Mouse (Mus musculus) spleen, postnatal 36 days (tissue): ENCODE results near the gene 1700028K03Rik.

Source experiments
- DNase-seq, 2 experiments: peaks; one replicate each; pipeline ENCODE4 v3.0.0; 2022; ENCODE audit warnings: low spot score in 2 of 2, mixed read lengths in 1 of 2

Gene 1700028K03Rik

DNA sequence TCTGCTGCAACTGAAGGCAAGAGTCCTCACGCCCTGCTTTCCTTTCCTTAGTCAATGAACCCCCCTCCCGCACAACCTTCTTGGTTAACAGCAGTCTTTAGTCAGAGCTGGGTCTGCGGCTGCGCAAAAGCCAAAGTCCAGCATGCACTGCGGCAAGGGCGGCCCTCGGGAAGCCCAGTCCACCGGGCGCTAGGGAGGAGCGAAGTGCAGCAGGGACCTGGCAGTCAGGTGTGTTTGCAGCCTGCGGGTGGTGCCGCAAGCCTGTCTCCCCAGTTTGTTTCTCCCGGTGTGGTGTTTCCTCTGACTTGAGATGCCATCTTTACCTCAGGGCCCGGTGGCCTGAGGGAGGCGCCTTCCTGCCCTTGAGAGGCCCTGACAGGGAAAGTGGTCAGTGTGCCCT lies at the start of gene 1700028K03Rik:
Gene 1700028K03Rik (plus strand): TSS at position 129 of the 400 bp plus-strand sequence.
- DNase-seq: no peak

GRCm38 (mm10) chr5:107488996-107489395 lies 45.5 kb upstream of the 1700028K03Rik start:
- DNase-seq: no peak

GRCm38 (mm10) chr5:107491036-107491435 lies 43.5 kb upstream of the 1700028K03Rik start:
- no peak for DNase-seq

DNA sequence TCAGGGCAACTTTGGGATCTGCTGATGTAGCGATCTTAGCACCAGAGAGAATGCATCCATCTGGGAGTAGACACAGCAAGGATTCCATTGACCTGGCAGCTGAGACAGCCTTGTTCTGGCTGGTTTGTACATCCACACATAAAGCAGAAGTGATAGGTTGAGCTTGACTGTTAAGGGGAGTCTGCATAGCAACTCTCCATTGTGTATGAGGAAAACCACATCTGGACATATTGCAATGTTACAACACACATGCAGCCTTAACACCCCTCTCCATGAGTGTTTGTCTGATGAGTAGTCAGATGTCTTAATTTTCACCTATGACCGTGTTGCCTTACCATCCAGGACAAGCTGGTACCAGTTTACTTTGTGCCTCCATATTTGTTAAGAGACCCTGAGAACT lies 42.0 kb upstream of the 1700028K03Rik start:
- DNase-seq: no peak

DNA sequence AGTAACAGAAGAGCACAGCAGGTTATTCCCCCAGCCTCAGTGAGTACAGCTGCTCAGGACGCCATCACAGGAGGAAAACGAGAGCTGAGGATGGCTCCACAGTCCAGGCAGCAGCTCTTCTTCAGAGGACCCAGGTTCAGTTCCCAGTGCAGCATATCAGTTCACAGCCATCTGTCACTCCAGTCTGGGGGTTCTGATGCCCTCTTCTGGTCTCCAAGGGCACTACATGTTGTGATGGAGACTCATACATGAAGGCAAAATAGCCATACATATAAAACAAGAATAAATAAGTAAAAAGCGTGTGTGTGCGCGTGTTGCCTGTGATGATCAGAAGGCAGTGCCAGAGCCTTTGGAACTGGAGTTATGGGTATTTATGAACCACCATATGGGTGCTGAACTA lies 39.8 kb upstream of the 1700028K03Rik start:
- DNase-seq: no peak

DNA sequence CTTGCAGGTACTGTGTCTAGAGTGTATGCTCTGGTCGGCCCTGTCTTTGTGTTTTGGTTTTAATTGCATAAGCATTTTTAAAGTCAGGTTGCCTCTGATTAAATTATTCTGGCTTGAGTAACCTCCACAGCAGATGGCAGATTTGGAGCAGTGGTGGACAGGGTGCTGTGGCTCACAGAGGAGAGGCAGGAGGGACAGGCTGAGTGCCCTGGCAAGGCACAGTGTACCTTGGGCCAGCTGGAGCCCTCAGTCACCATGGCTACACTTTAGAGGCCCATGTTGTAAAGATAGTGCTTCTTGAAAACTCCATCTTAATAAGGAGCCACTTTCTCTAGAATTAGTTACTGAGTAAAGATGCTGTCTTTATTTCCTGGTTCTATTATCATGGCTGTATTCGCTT lies 38.5 kb upstream of the 1700028K03Rik start:
- no peak for DNase-seq

- DNase-seq: no peak
Observed at GRCm38 (mm10) chr5:107497519-107498501, 36.7 kb upstream of the 1700028K03Rik start.

- DNase-seq: no peak
Observed at GRCm38 (mm10) chr5:107498806-107499310, 35.7 kb upstream of the 1700028K03Rik start.

- no peak for DNase-seq
Observed at GRCm38 (mm10) chr5:107499891-107500535, 34.5 kb upstream of the 1700028K03Rik start.

DNA sequence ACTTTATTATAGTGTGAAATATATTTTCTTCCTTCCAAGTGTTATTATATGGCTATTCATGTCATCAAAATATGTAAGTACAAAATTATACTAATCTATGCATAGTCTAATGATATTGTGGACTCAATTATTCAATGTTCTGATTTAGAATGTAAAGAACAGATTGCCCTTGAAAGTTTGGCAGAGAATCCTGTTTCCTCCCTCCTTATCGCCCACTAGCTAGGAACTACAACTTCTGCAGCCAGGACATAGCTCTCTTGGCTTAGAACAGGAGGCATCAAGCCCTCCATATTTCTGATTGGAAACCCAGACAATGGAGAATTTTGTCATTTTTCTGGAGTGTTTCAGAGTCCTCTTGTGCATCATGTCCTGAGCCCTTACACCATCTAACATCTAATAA lies 33.8 kb upstream of the 1700028K03Rik start:
- DNase-seq: no peak

GRCm38 (mm10) chr5:107507321-107507720 lies 27.2 kb upstream of the 1700028K03Rik start, which contains the start of gene Gm42669:
Gene Gm42669 (plus strand): TSS chr5:107507621.
- no peak for DNase-seq

GRCm38 (mm10) chr5:107510503-107510902 lies 24.0 kb upstream of the 1700028K03Rik start:
- DNase-seq: no peak

DNA sequence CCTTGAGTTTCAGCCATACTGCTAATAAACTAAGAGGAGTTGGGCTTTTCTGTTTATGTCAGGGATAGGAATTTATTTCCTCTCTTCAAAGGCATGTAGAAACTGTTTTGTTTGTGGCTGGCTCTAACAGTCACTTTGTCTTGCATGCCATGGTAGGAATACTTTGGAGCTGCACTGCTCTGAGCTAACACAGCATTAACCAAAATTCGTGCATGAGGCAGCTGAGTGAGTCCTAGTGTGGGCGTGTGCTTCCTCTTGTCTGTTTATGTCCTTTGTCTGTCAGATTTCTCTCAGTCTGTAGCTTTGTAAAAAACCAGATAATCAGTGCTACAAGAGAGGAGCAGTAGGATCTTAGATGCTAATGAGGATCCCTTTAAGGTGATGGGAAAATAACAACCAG lies 23.2 kb upstream of the 1700028K03Rik start:
- no peak for DNase-seq

DNA sequence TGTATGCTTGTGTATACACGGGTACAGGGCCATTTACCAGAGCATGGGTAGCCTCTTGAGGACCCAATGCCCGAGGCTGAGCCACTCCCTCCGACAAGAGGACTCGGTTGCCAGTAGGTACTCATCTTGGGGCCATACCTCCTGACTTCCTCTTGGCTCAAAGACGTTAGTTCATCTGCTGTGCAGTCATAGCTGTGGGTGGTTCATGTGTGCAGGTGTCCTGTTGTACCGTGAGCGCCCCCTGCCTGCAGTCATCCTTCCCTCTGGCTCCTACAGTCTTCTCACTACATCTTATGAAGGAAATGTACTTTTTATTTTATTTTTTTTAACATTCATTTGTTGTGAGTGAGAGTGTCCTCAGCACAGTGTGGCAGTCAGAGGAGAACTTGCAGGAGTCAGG lies 20.9 kb upstream of the 1700028K03Rik start:
- peak; percentile 67 to 69 for DNase-seq

GRCm38 (mm10) chr5:107515453-107515852 lies 19.1 kb upstream of the 1700028K03Rik start:
- no peak for DNase-seq

DNA sequence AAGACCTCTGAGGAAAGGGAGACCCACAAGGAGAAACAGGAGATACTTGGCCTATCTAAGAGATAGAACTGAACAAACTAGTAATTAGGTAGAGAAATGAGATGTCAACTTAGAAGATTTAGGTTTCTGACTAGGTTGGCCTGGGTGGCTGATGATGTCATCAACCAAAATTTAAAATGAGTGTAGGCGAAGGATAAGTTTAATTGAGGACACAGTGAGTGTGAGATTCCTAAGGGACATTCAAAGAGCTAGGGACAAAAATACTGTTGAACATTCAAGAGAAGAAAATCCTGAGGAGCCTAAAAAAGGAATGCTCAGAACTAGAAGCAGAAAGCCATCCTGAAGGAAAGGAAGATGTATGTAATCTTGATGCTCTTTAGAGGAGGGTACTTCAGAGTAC lies 18.4 kb upstream of the 1700028K03Rik start:
- DNase-seq: no peak

DNA sequence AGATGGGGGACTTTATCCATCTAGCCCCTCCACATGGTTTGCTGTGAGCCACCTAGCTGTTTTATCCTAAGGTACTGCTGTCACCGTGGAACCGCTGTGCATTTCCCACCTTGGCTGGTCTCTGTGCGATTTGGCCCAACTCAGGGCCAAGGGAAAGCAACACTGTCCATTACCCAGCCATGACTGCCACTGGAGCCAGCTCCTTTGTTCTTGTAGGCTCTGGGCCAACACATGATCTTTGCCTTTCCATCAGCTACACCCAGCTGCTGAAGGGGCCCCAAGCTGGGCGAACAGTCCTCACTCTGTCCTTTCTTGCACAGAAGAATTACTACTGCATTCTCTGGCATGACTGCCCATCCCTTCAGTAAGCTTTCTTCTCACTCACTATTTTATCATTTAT lies 15.9 kb upstream of the 1700028K03Rik start:
- DNase-seq: no peak

DNA sequence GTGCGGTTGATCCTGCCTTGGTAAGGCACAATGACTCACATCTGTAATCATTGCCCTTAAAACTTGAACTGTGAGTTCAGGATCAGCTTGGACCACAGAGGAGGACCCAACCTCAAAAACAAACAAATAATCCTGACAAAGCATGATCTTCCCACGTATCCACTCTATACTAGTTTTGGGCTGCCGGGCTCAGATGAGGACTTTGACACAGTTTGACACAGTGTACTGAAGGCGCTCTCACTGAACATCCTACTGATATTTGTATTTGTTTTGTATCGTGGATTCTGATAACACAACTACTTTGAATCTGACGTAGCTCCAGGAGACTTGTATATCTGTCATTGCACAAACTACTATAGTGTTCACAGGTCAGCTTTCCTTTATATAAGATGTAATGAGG lies 13.1 kb upstream of the 1700028K03Rik start:
- no peak for DNase-seq

DNA sequence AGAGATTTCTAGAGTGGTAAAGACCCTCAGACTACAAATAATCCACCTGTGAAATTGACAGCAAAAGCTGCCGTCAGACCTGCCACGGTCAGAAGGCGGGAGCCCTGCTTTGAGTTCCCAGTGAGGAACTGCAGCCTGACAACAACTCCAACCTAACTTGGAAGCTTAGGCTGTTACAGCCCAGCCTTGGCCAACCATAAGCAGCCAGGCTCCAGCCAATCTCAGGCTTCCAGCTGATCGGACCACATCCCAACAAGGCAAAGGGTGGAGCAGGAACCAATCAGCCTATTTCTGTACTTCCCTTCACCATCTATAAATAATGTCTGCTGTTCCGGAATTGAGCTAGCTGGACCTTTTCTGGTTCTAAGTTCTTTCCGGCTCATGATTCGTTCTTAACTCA lies 12.6 kb upstream of the 1700028K03Rik start:
- DNase-seq: no peak

DNA sequence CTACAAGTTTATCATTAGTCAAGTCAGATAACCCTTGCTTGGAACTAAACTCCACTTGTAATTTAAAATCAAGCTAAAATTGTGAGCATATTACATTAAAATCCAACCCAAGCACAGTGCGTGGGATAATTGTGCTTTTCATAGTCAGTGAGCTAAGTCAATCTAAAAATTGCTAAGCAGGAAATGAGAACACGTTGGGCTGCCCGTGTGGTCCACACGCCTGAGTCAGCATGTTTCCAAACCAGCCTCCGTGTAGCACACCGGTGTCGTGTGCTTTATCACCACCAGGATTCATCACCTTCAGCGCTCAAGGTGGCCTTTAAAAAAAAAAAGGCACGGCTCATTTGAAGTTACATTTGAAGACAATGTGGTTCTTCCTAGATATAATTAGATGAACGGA lies 10.2 kb upstream of the 1700028K03Rik start:
- no peak for DNase-seq

GRCm38 (mm10) chr5:107528856-107529255 lies 5.7 kb upstream of the 1700028K03Rik start:
- DNase-seq: no peak

GRCm38 (mm10) chr5:107533590-107533989 lies 919 bp upstream of the 1700028K03Rik start:
- DNase-seq: no peak

GRCm38 (mm10) chr5:107541696-107542095 lies 7.2 kb downstream of the 1700028K03Rik start:
- no peak for DNase-seq
